Mouse (Mus musculus) layer of hippocampus, adult 2 months (tissue): ENCODE measurements at regions not wholly inside any gene's neighbourhood (a gene's known extent, or its start where the extent isn't known, plus 50 kb on each side); places are given as distances from the start of the nearest gene placed in this dataset.

ENCODE experiments used
- DNase-seq, 2 experiments: peaks; one replicate each; pipeline ENCODE4 v3.0.0; 2022; ENCODE audit warnings: low spot score in 2 of 2
- H3K27ac ChIP-seq: fragments of 200-600 bp; 2 replicates; pipeline ENCODE4 v1.8.1; 2022
- H3K4me3 ChIP-seq: fragments of 200-600 bp; 2 replicates; pipeline ENCODE4 v1.8.1; 2022; ENCODE audit warnings: mild to moderate bottlenecking
- CTCF ChIP-seq: fragments of 200-600 bp; conservative IDR thresholded peaks from 2 replicates; pipeline ENCODE4 v1.8.1; 2022; ENCODE audit warnings: antibody characterized with exemption, mild to moderate bottlenecking, moderate library complexity

DNA sequence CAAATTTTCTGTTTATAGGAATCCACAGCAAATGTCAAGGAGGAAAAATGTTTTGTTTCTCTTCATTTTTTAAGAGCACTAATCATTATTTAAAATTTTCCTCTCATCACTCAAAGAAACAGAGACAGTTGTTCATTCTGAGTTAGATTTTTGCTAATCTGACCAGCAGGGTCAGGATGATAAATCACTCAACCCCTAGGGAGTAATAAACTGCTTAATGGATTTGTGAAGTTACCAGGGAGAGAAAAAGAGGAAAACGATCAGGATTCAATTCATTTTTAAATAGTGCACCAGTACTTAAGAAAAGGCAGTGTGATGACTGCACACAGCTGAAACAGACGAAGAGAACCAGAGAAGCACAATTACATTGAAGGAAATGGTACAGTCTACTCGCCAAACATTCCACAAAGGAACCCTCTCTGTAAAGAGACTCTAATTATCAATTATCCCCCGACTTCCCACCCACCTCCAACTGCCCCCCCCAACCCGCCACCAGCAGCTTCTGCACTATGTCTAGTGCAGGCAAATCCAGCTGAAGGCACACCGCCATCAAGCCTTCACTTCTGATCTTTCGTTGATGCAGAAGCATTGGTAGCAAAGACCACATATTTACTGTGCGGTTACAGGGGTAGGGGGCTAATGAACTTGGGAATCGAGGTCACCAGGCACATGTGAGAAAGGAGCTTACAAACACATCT lies 481.9 kb downstream of the Psat1 start:
- no peak for TF ChIP-seq CTCF
- Histone ChIP-seq H3K4me3 (no peak overlapping the region), H3K27ac (no peak overlapping the region)
- no peak for DNase-seq

DNA sequence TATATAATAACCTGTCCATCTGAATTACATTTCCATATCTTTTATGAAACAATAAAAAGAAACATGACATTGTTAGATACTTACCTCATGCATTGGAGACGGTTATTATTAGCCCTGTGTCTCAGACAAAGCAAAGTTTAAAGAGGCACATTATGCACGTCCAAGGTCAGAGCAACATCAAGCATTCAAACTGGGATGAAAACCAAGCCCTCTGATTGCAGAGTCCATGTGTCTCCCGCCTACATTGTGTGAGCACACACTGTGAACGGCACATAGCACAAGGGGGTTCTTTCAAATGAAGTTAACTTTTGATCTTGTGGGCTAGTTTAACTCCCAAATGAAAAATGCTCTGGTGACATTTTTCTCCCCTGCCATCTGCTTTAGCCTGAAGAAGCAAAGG lies 489.3 kb downstream of the Psat1 start:
- Histone ChIP-seq H3K27ac (no peak overlapping the region), H3K4me3 (no peak overlapping the region)
- TF ChIP-seq CTCF: no peak
- DNase-seq: no peak

DNA sequence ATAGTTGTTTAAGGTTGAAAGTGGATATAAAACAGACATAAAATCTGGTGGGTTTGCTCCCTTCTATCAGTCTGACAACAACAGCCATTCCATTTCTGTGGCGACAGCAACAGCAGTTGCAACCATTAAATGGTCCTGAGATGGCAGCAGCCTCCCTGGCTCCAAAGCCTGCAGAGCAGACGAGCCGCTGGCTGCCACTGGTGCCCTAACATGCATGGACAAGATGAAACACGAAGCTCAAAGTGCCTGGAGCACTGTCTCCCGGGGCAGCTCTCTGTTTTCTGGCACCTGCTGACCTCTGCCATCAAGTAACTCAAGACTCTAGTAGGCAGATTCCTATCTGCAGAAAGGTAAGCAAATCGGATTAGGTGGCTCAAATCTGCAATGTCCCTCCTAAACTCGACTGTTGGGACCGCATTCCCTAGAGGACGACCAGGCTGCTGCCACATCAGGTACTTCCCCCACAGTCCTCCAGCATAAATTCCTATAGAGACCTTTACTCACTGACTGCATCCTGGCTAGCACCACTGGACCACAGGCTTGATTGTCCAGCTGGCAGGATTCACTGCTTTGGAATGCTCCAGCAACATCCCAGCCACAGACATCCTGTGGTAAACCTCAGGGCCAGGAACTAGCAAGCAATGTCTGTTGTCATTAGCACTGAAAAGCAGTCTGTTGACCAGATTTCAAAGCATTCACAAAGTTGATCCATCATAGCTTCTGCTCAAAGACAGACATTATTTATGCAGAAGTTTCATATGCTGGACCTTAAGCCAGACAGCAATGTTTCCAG lies 490.0 kb downstream of the Psat1 start:
- no peak overlapping the region for H3K4me3 ChIP-seq
- H3K27ac ChIP-seq: no peak overlapping the region
- no peak for TF ChIP-seq CTCF
- no peak for DNase-seq

DNA sequence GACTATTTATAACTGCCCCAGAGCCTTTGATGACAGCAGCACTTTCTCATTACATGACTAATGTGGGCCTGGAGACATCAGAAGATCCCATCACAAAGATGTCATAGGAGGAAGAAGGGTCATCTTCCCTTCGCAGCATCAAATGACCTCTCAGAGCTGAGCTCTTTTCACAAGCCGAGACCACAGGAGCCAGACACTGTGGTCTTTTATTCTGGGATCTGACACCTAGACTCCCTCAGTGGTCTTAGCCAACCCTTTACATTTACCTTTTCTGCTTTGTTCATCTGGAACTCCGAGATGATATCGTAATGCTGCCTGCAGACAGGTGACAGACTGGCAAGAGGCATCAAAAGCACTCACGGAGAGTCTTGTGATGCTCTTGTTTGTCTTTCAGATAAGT lies 498.1 kb downstream of the Psat1 start:
- Histone ChIP-seq H3K27ac (no peak overlapping the region), H3K4me3 (no peak overlapping the region)
- DNase-seq: no peak
- no peak for TF ChIP-seq CTCF

DNA sequence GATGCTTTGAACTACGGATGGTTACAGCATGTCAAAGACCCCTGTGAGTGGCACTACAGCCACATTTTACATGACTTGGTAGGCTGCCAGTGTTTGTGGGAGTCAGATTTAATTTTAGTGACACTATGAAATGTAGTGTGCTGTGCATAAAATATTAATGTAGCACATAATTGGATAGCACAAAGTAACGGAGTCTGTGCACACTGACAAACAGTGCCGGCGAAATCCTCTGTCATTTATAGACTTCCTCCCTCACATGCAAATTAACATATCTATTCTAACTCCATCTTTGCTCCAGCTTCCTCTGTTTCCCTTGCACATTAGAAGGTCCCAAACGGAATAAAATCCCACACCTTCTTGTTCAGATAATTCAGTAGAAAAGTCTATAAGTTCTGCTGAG lies 515.3 kb downstream of the Psat1 start:
- Histone ChIP-seq H3K27ac (no peak overlapping the region), H3K4me3 (no peak overlapping the region)
- no peak for DNase-seq
- TF ChIP-seq CTCF: no peak

DNA sequence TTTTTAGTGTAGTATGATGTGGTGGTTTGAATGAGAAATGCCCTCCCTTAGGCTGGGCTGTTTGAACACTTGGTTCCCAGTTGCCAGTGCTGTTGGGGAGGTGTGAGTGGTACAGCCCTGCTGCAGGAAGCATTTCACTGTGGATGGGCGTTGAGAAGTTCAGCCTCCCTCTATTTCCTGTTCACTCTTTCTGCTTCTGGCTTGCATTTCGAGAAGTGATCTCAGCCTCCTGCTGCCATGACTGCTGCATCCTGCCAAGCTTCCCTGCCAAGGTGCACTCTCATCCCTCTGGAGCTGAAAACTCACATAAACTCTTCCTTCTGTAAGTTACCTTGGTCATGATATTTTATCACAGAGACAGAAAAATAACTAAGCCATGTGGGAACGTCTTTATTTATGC lies 525.8 kb downstream of the Psat1 start:
- no peak overlapping the region for H3K27ac ChIP-seq
- DNase-seq: no peak
- no peak for TF ChIP-seq CTCF
- no peak overlapping the region for H3K4me3 ChIP-seq

DNA sequence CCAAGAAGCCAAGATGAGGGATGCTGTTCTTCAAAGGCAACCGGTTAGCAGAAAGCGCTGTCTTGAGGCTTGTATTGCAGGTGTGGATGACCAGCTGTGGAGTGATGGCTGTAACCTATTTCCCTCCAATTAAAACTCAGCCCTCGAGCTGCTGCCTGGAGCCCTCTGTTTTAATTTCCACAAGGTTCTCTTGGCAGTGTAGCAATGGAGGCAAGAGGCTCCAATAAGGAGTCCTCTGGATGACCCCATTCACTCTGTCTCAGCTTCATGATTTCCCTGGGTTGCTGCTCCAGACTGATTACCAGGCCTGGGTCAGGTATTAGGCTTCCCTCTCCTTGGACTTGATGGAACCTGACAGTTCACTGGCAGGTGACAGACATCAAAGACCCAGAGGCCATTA lies 548.5 kb downstream of the Psat1 start:
- no peak for TF ChIP-seq CTCF
- Histone ChIP-seq H3K4me3 (no peak overlapping the region), H3K27ac (no peak overlapping the region)
- DNase-seq: no peak

DNA sequence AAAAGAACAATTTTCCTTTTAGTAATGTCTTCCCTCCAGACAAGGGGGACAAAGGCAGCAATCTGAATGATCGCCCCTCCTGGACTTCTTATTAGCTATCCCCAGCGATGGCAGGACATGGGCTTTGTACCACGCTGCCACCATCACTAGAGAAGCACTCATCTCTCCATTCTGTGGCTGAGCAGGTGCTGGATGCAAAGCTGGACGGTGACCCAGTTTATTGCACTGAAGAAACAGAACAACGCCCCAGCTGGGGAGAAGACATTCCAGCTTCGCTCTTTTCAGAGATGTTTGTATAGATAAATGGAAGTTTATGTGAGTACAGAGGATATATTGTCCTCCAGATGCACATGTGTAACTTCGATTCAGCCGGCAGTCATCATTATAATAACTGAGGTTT lies 575.5 kb downstream of the Psat1 start:
- H3K4me3 ChIP-seq: no peak overlapping the region
- H3K27ac ChIP-seq: no peak overlapping the region
- TF ChIP-seq CTCF: no peak
- DNase-seq: peak in 1 of 2 experiments; percentile 19

DNA sequence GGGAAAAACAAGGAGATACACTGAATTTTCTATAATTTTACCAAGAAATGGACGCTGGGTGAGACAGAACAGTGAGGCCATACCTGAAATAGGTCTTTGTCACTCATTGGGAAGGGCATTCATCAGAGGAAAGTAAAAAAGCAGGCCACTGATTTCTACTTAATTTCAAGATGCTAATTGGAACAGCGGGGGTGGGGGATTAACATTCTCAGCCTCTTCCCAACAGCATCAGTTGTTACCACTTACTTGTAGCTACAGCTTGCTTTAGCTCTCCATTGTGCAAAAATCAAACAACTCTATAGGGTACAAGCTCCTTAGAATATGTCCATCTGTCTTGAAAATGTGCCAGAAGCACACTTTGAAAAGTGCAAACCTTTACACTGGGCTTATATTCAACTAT lies 580.2 kb downstream of the Psat1 start:
- no peak for DNase-seq
- no peak for TF ChIP-seq CTCF
- no peak overlapping the region for H3K27ac ChIP-seq
- no peak overlapping the region for H3K4me3 ChIP-seq

DNA sequence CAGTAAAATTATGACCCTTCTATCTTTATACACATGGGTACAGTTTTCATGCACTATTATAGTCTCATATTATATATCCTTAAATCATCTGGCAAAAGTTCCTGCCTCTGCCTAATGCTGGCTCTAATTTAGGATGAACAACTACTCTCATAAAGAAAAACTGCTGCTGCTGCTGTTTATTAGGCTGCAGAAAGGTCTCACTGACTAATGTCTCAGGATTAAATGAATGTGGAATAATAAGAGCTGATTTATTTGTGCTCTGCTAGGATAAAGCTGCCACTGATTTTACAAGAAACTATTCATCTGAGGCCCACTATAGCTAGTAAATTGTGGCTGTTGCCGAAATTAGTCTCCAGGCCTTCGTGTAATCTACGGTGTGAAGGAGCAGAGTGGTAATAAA lies 590.0 kb downstream of the Psat1 start:
- no peak for TF ChIP-seq CTCF
- no peak overlapping the region for H3K27ac ChIP-seq
- H3K4me3 ChIP-seq: no peak overlapping the region
- DNase-seq: no peak

DNA sequence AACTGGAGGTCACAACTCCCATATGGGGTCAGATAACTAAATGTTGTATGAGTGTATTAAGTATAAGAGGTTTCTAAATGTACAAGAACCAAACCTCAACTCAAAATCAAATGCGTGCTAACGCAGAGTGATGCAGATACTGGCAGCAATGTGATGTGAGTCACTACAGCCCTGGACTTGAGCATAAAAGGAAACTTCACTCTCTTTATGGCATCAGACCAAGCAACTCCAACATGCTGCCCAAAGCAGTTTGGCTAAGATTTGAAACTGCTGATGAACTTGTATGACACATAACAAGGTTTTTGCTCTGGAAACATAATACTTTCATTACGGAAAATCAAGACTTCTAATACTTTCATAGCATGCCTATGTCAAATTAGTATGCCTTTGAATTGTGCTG lies 598.8 kb downstream of the Psat1 start:
- no peak for DNase-seq
- TF ChIP-seq CTCF: no peak
- Histone ChIP-seq H3K27ac (no peak overlapping the region), H3K4me3 (no peak overlapping the region)

DNA sequence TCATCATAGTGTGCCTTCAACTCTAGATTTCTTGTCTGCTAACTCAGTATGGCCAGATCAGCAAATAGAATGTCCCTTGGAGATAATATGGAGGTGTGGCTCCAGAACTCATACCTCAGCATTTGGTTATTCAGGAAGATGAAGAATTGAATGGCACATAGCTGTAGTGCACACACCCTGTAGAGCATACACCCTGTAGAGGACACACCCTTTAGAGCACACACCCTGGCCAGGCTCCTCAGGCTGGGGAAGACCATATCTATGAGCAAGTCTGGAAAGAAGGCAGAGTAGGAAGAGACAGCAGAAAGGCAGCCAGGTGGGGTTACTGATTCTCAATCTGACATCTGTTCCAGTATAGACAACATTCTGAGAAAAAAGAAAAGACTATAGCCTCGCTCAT lies 604.9 kb downstream of the Psat1 start:
- Histone ChIP-seq H3K27ac (no peak overlapping the region), H3K4me3 (no peak overlapping the region)
- no peak for TF ChIP-seq CTCF
- DNase-seq: no peak

DNA sequence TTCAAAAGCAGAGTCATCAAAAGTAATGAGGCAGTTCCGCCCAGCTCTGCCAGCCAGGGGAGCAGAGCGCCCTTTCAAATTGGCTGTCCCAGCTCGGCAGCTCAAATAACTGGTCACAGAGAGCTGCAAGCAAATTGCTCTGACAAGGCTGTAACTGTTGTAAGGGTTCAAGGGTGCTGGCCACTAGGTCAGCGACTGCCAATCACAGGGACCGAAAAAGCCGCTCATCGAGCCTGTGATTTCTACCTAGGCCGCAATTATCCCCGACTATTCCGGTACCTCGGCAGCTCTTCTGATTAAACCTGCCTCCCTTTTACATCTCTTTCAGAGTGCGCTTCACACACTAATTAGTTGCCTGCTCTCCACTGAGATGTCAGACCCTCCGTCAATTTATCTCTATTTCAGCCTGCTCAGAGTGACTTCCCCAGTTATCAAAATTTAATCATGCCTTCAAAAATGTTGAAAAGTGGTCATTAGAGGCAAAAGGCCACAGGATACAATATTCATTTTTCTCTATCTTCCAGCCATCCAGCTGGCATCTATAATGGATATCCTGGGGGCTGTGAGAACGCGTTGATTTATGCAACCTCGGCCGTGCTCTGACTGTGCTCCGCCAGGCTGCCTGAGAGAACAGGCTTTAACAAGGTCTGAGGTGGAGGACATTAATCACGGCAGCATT lies 606.7 kb downstream of the Psat1 start:
- TF ChIP-seq CTCF: no peak

More for the DNA sequence above, 606.7 kb downstream of the Psat1 start:
- peak overlapping the region; percentile 25; the same call in 1 of the 2 replicates for H3K27ac ChIP-seq
- H3K4me3 ChIP-seq: no peak overlapping the region
- DNase-seq: peak in 1 of 2 experiments; percentile 10
